Mouse (Mus musculus): ENCODE results near the gene Icosl. TPM values are rescaled to one million over a fixed set of nuclear protein-coding genes. Genes with fewer than 3 reads are reported as not detected.
"Not testable (repeated sequence)": the region's sequence is repeated elsewhere in the genome, so short reads cannot be mapped to it uniquely, and the experiment has no call there.

Gene Icosl
- polyA plus RNA-seq, 1 experiment: 12.1 TPM

DNA sequence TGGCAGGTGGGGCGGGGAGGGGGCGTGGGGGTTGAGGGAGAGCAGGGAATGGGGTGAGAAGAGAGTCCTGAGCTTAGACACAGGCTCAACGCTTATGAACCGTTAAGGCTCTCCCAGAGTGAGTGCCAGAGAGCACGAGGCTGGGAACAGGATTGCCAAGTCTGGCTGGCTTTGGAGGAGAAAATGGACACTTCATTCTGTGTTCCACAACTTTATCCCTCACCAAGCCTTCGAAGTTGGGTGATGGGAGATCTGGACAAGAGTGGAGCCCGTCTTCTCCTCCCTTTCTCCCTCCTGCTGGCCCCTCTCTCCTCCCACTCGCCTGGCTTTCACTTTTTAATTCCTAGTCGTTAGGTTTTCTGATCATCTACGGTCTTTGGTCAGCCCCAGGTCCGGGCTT lies 561 bp upstream of the Icosl start:
- WGBS: 19% methylated on average over 11 of the region's 11 CpGs
- no peak for DNase-seq (ENCODE audit: low read depth, low spot score)

DNA sequence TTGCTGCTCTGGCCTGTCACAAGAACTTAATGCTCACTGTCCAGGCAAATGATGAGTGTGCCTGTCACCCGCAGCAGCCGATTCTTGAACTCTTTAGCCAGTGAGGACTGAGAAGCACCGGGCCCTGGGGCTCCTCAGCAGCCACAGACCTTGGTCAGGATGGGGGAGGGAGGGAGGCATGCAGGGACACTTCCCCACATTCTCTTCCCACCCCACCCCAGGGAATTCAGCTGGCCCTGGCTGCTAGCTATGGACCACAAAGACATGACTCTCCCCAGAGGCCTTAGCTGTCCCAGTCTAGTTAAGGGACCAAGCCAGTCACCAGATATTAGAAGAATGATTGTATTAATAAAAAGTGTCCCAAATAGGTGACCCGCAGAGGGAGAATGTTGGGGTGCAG lies 5.0 kb downstream of the Icosl start:
- no peak for DNase-seq (ENCODE audit: low read depth, low spot score)
- WGBS: 79% methylated on average over 4 of the region's 4 CpGs

DNA sequence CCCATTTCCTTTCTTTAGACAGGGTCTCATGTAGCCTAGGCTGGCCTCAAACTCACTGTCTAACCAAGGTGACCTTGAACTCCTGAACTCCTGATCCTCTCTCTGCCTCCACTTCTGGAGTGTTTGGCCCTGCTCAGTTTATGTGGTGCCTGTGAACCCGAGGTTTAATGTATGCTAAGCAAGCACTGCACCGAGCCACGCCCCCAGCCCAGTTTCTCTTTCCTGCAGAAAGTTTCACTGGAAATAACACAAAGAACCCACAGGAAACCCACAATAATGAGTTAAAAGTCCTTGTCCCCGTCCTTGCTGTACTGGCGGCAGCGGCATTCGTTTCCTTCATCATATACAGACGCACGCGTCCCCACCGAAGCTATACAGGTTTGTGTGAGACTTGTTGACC lies 5.9 kb downstream of the Icosl start:
- no peak for DNase-seq (ENCODE audit: low read depth, low spot score)
- 75% methylated on average over 11 of the region's 11 CpGs for WGBS

DNA sequence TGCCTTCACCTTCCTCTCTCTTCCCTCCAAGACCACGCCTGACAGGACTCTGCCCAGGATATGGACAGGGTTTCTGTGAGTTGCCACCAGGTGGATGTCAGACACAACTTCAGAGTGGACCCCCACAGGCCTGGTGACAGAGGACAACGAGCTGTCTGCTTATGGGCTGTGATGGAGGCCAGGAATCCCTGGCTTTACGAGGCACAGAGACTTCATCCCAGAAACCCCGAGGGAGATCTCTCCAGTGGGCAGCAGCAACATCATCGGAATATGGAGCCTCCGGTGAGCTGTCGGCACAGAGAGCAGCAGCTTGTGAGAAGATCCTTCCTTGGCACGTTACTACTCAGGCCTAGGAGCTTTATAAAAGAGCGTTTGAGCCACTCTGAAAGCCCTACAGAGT lies 8.8 kb downstream of the Icosl start:
- no peak for DNase-seq (ENCODE audit: low read depth, low spot score)
- 81% methylated on average over 9 of the region's 9 CpGs for WGBS

DNA sequence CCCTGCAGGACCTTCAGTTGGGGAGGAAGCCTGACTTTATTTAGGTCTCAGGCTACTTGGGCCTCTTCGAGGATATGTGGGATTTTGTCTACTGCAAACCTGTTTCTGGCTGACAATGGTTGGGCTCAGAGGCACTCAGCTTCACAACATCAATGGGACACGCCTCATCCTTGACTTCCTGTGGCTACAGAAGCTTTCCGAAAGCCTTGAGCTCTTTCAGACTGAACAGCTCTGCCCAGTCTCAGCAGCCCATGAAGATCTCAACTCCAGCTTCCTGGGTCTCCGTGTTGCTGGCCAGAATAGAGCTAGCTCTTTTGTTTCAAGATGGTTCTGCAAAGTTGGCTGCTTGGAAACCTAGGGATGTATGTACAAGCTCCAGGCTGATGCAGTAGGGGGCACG lies 9.2 kb downstream of the Icosl start:
- DNase-seq (ENCODE audit: low read depth, low spot score): no peak

DNA sequence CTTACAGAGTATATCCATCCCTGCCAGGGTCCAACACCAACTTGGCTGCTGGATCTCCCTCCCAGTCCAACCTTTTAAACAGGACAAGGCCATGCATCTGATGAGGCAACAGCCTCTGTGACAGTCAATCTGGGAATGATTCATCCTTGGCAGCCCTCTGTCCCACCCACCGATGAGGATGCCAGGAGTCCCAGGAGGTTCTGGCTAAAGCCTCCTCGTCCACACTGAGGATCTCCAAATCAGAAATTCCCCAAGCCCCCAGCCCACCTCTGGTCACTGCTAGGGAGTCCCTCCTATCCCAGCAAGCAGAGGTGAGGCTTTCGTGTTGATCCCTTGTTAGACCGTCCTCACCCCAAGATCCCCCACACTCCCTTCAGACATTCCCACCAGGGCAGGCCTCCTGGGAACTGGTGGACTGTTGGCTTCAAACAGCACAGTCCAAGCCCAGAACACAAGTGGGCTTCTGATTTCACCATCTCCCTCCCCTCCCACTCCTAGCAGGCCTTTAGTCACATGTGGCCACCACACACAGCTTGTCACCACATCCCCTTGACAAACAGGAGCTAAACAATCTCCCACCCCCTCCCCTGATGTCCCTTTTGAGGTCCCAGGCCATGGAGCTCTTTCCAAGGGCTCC lies 11.0 kb downstream of the Icosl start:
- no peak for DNase-seq (ENCODE audit: low read depth, low spot score)
- WGBS: 81% methylated on average over 4 of the region's 4 CpGs

More for the DNA sequence above, 9.2 kb downstream of the Icosl start:
- WGBS: 76% methylated on average over 5 of the region's 5 CpGs

DNA sequence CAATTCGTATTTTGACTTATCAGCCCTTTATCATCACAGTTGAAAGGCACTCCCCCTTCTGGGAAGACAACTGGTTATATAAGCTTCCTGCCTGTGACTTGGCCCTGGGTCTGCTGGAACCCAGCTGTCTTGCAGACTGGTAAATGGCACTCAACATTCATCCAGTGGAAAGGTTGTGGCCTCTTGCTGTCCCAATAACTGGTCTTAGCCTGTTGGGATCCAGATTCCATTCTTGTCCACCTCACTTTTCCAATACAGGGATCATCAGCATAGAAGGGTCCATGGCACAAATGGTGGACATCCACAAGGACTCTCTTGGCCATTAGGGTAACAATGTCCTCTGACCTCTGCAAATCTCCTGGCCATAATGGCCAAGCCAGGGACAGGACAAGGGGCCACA lies 15.0 kb downstream of the Icosl start:
- 53% methylated on average over 1 of the region's 1 CpGs for WGBS

DNA sequence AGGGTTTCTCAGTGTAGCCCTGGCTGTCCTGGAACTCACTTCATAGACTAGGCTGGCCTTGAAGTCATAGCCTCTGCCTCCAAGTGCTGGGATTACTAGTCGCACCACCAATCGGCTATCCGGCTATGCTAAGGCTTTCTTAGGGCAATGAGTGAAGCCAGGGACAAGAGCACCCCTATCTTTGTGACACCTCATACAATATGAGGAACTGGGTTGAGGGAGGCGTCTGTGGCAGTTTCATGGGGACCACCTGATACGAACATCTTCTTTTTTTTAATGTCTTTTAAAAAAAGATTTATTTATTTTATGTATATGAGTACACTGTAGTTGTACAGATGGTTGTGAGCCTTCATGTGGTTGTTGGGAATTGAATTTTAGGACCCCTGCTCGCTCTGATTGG lies 16.6 kb downstream of the Icosl start:
- no peak for DNase-seq (ENCODE audit: low read depth, low spot score)
- WGBS: 91% methylated on average over 6 of the region's 6 CpGs

More for the DNA sequence above, 15.0 kb downstream of the Icosl start:
- DNase-seq (ENCODE audit: low read depth, low spot score): no peak

DNA sequence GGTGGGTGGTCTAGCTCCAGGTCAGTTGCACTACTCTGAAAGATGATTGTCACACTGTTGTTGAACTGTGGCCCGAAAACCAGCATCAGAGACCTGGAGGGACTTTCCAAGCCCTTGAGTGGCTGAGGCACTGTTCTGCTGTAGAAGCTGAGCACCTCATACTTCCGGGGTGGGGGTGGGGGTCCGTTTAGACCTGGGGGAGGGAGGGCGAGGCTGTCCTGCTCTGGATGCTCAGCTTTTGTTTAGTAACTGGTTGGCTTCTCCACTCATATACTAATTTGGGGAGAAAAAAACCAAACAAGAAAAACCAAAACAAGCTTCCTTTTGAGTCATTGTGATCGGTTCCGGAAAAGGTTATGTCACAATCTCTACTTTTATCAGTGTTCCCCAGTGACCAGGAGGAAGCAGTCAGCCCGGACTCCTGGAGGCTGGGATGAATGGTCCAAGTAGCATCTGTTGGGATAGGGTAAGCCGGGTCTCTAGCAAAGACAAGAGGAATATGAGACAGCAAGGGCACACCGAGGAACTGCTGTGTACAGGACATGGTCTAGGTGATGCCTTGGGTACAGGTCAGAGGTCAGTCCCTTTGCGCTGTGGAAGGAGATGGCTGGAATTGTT lies 17.5 kb downstream of the Icosl start:
- 70% methylated on average over 10 of the region's 10 CpGs for WGBS
- DNase-seq (ENCODE audit: low read depth, low spot score): no peak

DNA sequence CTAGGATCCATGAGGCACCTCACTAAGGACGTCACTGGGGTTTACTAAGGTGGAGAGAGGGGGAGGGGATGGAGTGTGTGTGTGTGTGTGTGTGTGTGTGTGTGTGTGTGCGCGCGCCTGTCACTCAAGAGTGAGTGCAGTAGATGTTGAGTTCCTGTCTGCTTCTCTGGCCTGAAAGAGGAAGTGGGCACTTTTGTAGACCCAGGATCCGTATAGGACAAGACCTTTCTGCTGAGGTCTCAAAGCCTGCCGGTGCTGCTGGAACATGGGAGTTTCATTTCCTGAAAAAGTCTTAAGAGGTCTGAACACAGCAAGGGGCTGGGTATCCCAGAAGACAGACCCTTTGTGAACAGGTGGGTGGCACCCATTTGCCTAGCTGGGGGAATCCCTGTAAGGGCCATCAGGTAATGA lies 18.0 kb downstream of the Icosl start:
- no peak for DNase-seq (ENCODE audit: low read depth, low spot score)
- 78% methylated on average over 6 of the region's 6 CpGs for WGBS

DNA sequence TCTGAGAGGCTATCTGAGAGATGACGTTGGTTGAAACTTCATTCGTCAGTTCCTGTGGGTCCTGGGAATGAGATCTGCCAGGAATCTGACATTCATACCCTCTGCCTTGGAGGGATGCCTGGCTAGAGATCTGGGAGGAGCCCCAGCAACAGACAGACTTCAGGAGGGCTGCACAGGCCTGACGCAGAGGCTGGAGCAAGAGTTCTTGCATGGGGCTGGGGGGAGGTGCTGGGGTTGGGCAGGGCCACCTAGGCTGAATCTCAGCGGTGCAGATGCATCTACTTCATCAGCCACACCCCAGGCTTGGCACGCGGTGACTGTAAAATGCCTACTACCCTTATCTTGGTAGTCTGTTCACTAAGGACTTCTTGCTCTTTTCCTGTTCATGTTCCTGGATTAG lies 21.1 kb downstream of the Icosl start:
- DNase-seq (ENCODE audit: low read depth, low spot score): no peak
- 31% methylated on average over 6 of the region's 6 CpGs for WGBS

DNA sequence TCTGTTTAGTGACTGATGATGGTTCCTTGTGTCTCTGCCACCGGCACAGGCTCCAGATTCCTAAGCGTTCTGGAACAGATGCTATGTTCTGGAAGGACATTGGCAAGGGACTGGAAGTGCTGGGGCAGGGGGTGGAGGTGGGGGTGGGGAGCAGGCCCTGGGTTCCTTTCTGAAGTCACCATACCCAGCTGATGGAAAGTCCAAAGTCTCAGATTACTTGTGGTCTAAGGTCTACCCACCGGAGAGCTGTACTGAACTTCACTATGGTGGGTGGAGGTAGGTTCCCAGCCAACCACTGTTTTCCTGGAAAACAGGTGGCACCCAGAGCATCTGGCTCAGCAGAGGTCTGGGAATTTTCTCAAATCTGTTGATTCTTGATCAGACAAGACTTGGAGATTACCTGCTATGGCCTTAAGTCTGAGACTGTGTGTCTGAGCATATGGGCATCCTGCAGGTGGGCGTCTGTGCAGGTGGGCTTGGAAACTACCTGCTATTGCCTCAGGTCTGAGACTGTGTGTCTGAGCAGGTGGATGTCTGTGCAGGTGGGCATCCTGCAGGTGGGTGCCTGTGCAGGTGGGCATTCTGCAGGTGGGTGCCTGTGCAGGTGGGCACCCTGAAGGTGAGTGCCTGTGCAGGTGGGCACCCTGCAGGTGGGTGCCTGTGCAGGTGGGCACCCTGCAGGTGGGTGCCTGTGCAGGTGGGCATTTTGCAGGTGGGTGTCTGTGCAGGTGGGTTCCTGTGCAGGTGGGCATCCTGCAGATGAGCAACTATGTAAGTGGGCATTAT lies 21.8 kb downstream of the Icosl start:
- DNase-seq (ENCODE audit: low read depth, low spot score): no peak
- WGBS: 64% methylated on average over 4 of the region's 4 CpGs

DNA sequence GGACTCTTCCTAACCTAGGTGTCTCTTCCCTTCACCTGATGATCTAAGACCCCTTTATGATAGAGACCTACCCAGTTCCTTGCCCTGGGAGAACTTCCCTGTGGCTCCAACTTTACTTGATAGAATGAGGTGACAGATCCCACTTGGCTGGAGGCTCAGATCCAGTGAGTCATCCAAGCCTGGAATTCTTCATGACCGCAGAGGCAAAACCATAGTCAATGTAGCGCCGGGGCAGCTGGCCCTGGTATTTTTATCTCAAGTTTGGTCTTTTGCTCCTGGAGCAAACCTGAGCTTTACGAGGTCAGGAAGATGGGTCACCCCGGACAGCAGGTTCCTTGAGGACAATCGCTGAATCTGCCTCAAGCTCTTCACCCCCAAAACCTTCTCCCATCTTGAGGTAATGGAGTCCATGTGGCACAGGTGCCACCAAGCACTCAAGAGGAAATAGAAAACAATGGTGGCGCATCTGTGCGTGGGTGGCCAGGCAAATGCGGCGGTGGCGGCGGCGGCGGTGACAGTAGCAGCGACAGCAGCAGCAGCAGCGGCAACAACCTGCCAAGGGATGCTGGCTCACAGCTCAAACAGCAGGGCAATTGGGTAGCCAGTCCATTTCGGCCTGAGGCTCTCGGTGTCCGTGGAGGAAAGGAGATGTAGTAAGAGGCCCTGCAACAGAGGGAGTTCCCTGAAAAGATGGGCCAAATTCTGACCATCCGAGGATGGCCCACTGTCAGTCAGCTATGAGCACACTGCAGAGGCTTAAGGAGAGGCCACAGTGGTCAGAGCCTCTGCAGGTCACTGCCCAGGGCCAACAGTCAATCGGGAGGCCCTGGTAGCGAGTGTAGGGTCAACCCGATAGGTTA lies 23.0 kb downstream of the Icosl start:
- 85% methylated on average over 23 of the region's 23 CpGs for WGBS
- no peak for DNase-seq (ENCODE audit: low read depth, low spot score)

DNA sequence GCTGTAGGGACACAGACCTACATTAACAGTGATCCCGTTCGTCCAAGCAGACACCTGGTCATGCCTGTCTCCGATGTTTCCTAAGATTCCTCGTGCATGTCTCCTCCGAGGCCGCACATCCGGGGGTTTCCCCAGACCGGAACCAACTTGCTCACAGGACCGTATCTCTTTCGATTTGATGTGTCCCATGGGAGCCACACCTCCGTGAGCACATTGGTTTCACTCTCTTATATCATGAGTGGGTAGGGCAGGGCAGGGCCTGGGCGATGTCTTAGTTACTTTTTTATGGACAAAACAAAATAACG lies 23.6 kb downstream of the Icosl start:
- DNase-seq (ENCODE audit: low read depth, low spot score): no peak
- 54% methylated on average over 13 of the region's 13 CpGs for WGBS

DNA sequence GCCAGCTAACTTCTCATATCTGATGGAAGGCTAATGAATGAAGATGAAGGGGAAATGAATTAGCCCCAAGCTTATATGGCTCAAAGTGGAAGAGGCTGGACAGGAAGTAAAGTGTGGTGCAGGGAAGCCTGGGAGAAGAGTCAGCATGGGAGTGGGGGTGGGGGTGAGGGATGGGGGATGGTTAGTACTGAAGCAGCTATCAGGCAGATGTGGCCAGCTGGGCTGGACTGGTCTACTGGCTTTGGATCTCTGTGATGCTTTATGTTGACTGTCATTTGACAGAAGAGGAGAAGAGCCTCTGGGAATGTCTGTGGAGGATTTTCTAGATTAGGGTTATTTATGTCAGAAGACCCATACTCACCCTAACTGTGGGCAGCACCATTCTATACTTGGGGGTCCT lies 26.1 kb downstream of the Icosl start:
- DNase-seq (ENCODE audit: low read depth, low spot score): no peak

DNA sequence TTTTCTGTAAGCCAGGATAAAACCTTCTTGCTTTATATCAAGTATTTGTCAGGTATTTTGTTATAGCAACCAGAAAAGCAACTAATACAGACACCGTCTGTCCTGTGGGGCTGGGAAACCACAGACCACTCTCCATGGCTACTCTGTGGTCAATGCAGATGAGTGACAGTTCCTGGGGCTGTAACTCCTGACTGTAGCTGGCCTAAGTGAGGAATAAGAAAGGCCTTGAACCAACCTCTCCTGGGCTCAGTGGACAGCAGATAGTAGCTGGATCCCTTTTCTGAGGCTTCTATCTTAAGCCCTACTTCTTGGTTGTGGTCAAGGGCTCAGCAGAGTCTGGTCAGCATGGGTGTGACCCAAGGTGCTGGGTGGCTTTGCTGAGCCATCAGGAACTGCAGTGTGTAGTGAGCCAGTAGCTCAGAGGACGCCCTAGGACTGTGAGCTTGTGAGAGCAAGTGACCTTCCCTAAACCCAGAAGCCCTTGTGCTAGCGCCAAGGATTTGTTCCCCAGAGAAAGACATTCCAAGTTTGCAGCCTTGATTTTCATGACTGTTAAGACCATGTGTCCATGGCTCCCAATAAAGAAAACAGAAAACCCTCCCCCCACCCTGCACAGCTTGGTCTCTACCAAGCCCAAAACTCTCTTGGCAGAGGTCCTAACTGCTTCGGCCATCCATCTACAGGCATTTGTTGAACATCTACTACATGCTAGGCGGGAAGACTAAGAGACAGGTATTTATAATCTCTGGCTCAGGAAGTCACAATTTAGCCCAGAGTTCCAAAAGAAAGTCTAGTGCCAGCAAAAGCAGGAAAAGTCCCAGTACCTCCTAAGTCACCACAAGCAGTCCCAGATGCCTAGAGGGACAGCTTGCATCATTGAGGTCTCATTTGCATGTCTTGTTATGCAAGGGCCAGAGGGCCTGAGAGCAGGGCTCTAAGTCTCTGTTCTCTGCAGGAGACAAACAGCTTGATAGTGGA lies 27.1 kb downstream of the Icosl start:
- DNase-seq (ENCODE audit: low read depth, low spot score): no peak
- 73% methylated on average over 5 of the region's 5 CpGs for WGBS

DNA sequence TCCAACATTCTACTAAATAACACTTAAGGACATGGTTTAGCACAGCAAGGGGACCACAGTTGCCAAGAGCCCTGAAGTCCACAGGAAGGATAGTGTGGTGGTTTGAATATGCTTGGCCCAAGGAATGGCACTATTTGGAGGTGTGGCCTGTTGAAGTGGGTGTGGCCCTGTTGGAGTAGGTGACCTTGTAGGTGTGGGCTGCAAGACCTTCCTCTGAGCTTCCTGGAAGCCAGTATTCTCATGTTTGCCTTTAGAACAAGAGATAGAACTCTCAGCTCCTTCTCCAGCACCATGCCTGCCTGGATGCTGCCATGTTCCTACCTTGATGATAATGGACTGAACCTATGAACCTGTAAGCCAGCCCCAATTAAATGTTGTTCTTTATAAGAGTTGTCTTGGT lies 30.8 kb downstream of the Icosl start:
- DNase-seq (ENCODE audit: low read depth, low spot score): not testable (repeated sequence)

DNA sequence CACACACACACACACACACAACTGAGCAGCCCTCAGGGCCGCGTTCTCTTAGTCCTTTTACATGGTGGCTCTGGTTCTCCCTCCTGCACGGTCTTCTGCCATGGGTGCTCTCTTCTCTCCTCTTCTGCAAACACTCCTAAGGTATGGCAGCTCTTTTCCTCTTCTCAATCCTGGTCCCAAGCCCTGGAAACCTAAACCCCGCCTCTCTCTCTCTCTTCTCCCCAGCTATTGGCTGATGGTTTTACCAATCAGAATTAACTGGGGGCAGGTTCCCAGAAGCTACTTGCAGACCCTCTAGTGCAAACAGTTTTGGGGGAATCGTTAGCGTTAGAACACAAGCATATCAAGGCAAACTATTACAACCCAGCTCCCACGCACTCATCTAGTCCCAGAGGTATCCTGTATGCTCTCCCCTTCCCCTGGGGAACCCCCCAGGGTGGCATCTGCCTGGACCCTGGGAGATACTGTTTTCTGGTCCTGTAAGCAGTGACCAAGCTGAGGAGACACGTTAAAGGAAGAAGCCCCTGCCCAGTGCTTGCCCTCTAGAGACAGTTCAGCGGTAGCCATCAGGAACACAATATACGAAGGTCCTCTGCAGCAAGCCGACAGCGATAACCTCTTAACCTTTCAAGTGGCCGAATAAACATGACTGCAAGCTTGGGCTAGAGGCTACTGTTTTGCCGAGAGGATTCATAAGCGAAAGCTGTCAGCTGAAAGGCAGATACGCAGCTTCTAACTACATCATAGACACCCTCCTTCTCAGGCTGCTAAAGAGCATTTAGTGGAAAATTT lies 32.1 kb downstream of the Icosl start:
- no peak for DNase-seq (ENCODE audit: low read depth, low spot score)
- 35% methylated on average over 16 of the region's 16 CpGs for WGBS
